Mouse (Mus musculus) heart, embryonic 14.5 days (tissue): ENCODE results near the gene Hist1h1c. TPM values are rescaled to one million over a fixed set of nuclear protein-coding genes. Genes with fewer than 3 reads are reported as not detected.

ENCODE experiments used
- ATAC-seq: fragments of 200-750 bp; cut with Nextera tagmentation; 2 replicates; pipeline ENCODE4 v1.8.0; 2017; ENCODE audit warnings: low read depth, moderate TSS enrichment; ENCODE audit not compliant: insufficient number of reproducible peaks, insufficient read depth, low FRiP score
- H3K27ac ChIP-seq, 2 experiments: fragments of 200-500 bp in 1 of 2; fragments of 300-500 bp in 1 of 2; sonication (generic) in 1 of 2; replicated peaks in 1 of 2; 2 replicates each; pipeline ENCODE4 v1.5.1; 2012 to 2014; ENCODE audit warnings: low read depth in 2 of 2, low read length in 2 of 2, control low read depth in 1 of 2, mild to moderate bottlenecking in 1 of 2, mixed read lengths in 1 of 2; ENCODE audit not compliant: control insufficient read depth in 1 of 2, insufficient read depth in 1 of 2
- H3K27me3 ChIP-seq: fragments of 300-500 bp; sonication (generic); 2 replicates; pipeline ENCODE4 v1.6.1; 2014; ENCODE audit warnings: mild to moderate bottlenecking, low read length, control low read depth; ENCODE audit not compliant: control insufficient read depth, insufficient read depth
- H3K36me3 ChIP-seq: fragments of 300-500 bp; sonication (generic); 2 replicates; pipeline ENCODE4 v1.6.1; 2014; ENCODE audit warnings: mild to moderate bottlenecking, control low read depth, low read length, mixed read lengths; ENCODE audit not compliant: control insufficient read depth, insufficient read depth
- H3K4me1 ChIP-seq, 2 experiments: fragments of 200-500 bp in 1 of 2; fragments of 300-500 bp in 1 of 2; sonication (generic) in 1 of 2; 2 replicates each; pipeline ENCODE4 v1.6.1; 2012 to 2014; ENCODE audit warnings: low read length in 2 of 2, control low read depth in 1 of 2, mixed read lengths in 1 of 2; ENCODE audit not compliant: control insufficient read depth in 2 of 2, insufficient read depth in 2 of 2
- H3K4me2 ChIP-seq: fragments of 300-500 bp; sonication (generic); 2 replicates; pipeline ENCODE4 v1.6.1; 2014; ENCODE audit warnings: mild to moderate bottlenecking, low read length
- H3K4me3 ChIP-seq, 2 experiments: fragments of 200-500 bp in 1 of 2; fragments of 300-500 bp in 1 of 2; sonication (generic) in 1 of 2; 2 replicates each; pipeline ENCODE4 v1.5.1; 2012 to 2014; ENCODE audit warnings: low read length in 2 of 2, mild to moderate bottlenecking in 2 of 2, control low read depth in 1 of 2, low read depth in 1 of 2, moderate library complexity in 1 of 2; ENCODE audit not compliant: control insufficient read depth in 1 of 2, insufficient read depth in 1 of 2
- H3K9ac ChIP-seq: fragments of 300-500 bp; sonication (generic); 2 replicates; pipeline ENCODE4 v1.6.1; 2014; ENCODE audit warnings: mild to moderate bottlenecking, low read length
- H3K9me3 ChIP-seq: fragments of 300-500 bp; sonication (generic); 2 replicates; pipeline ENCODE4 v1.6.1; 2016; ENCODE audit warnings: low read length, control low read depth; ENCODE audit not compliant: control insufficient read depth
- WGBS: fragments of 180-500 bp; shearing (Covaris S2); extraction: QIAGEN DNeasy Blood & Tissue Kit; methylation state at CpG from one replicate; pipeline ENCODE4 v1.1.7; 2014; 5-methylcytosine and 5-hydroxymethylcytosine counted together
- microRNA-seq: library from miRNA; unstranded; fragments of <30 nt; microRNA quantifications from one replicate; pipeline ENCODE4, GENCODE M21; 2016
- polyA plus RNA-seq: library from polyadenylated mRNA; unstranded; fragments of >200 nt; fragmentation: Nextera tagmentation; extraction: Ambion mirVana; gene quantifications from 2 replicates; pipeline ENCODE4 v1.2.1, GENCODE M21; 2014

Gene Hist1h1c
- polyA plus RNA-seq, 1 experiment from 2014 or later = 43.9 TPM

GRCm38 (mm10) chr13:23778339-23778738 is 39.7 kb downstream of the Hist1h1c start:
- ATAC-seq = no peak
- Histone ChIP-seq H3K4me1 (peaks cover 0 to 5% of the 10 kb centered on the region in 2 experiments; a peak in 1 of 4 replicates), H3K27me3 (no peaks in the 10 kb centered on the region), H3K4me2 (no peak overlapping the region), H3K9me3 (no peaks in the 10 kb centered on the region), H3K27ac (no peak overlapping the region), H3K9ac (no peak overlapping the region), H3K4me3 (no peak overlapping the region), H3K36me3 (no peaks in the 10 kb centered on the region)
- WGBS = 91% methylated on average over 7 of the region's 7 CpGs

GRCm38 (mm10) chr13:23779025-23779424 is 40.4 kb downstream of the Hist1h1c start:
- Histone ChIP-seq H3K4me2 (no peak overlapping the region), H3K9ac (no peak overlapping the region), H3K9me3 (no peaks in the 10 kb centered on the region), H3K27ac (no peak overlapping the region), H3K27me3 (no peaks in the 10 kb centered on the region), H3K4me1 (0 out of 4 replicates have a peak, but pooled peaks cover 0 to 3% of the 10 kb centered on the region in 2 experiments), H3K36me3 (no peaks in the 10 kb centered on the region), H3K4me3 (no peak overlapping the region)
- WGBS = 47% methylated on average over 4 of the region's 4 CpGs
- no peak for ATAC-seq

Small RNA genes within 50 kb of the gene (microRNA-seq; reads per million reads assigned to microRNA genes)
- gene Gm44314 (not detected), gene Gm44484 (not detected)

Other genes with a start within 250 kb of the Hist1h1c start
- gene Btn2a2, start 250.0 kb upstream of the Hist1h1c start, polyA plus RNA-seq = 0.40 and 0.43 TPM in 2 replicates
- gene Hist1h4h, start 207.8 kb upstream of the Hist1h1c start, polyA plus RNA-seq = 7.5 and 8.5 TPM in 2 replicates
- gene Hist1h2af, start 204.9 kb upstream of the Hist1h1c start, polyA plus RNA-seq = 3.8 and 5.4 TPM in 2 replicates
- gene Hist1h3g, start 203.4 kb upstream of the Hist1h1c start, polyA plus RNA-seq = 3.0 and 4.3 TPM in 2 replicates
- 0.65 and 0.66 TPM in 2 replicates for gene Hist1h2bh, start 195.4 kb upstream of the Hist1h1c start, polyA plus RNA-seq
- 0.65 and 0.72 TPM in 2 replicates for gene Hist1h3f, start 194.8 kb upstream of the Hist1h1c start, polyA plus RNA-seq
- not detected in 2 replicates for gene Hist1h4f, start 187.2 kb upstream of the Hist1h1c start, polyA plus RNA-seq
- gene Hist1h1d, start 185.5 kb upstream of the Hist1h1c start, polyA plus RNA-seq = 0.24 and 0.41 TPM in 2 replicates
- 2.0 TPM in 2 replicates for gene Hist1h3e, start 176.4 kb upstream of the Hist1h1c start, polyA plus RNA-seq
- 34.9 and 49.1 TPM in 2 replicates for gene Hist1h2ae, start 167.6 kb upstream of the Hist1h1c start, polyA plus RNA-seq
- gene Hist1h2bg, start 167.4 kb upstream of the Hist1h1c start, polyA plus RNA-seq = 3.7 and 6.2 TPM in 2 replicates
- 0.61 and 3.7 TPM in 2 replicates for gene Hist1h2bf, start 164.6 kb upstream of the Hist1h1c start, polyA plus RNA-seq
- gene Hist1h2ad, start 164.4 kb upstream of the Hist1h1c start, polyA plus RNA-seq = 0.44 and 0.53 TPM in 2 replicates
- gene Hist1h3d, start 163.0 kb upstream of the Hist1h1c start, polyA plus RNA-seq = 2.2 and 3.7 TPM in 2 replicates
- 38.6 and 49.0 TPM in 2 replicates for gene Hist1h4d, start 157.2 kb upstream of the Hist1h1c start, polyA plus RNA-seq
- 1.3 and 1.8 TPM in 2 replicates for gene Hist1h2be, start 117.7 kb upstream of the Hist1h1c start, polyA plus RNA-seq
- gene Hist1h1e, start 116.2 kb upstream of the Hist1h1c start, polyA plus RNA-seq = 8.7 and 10.0 TPM in 2 replicates
- gene Hist1h2ac, start 54.9 kb upstream of the Hist1h1c start, polyA plus RNA-seq = 0.46 and 0.65 TPM in 2 replicates
- 51.9 and 57.5 TPM in 2 replicates for gene Hist1h2bc, start 54.6 kb upstream of the Hist1h1c start, polyA plus RNA-seq
- gene Hist1h1t, start 43.0 kb upstream of the Hist1h1c start, polyA plus RNA-seq = 0.30 TPM in 1 of 2 replicates, not detected in the other
- 2.2 and 3.2 TPM in 2 replicates for gene Hist1h4c, start 40.4 kb upstream of the Hist1h1c start, polyA plus RNA-seq
- 13.0 and 15.1 TPM in 2 replicates for gene Hfe, start 28.0 kb upstream of the Hist1h1c start, polyA plus RNA-seq
- gene Hist1h3c, start 6.8 kb downstream of the Hist1h1c start, polyA plus RNA-seq = 2.5 and 2.7 TPM in 2 replicates
- 1.7 and 2.3 TPM in 2 replicates for gene Hist1h2bb, start 7.9 kb downstream of the Hist1h1c start, polyA plus RNA-seq
- 14.5 and 14.6 TPM in 2 replicates for gene Hist1h2ab, start 12.3 kb downstream of the Hist1h1c start, polyA plus RNA-seq
- 4.6 and 6.7 TPM in 2 replicates for gene Hist1h3b, start 13.5 kb downstream of the Hist1h1c start, polyA plus RNA-seq
- 0.63 TPM in 1 of 2 replicates, not detected in the other for gene Hist1h4b, start 18.2 kb downstream of the Hist1h1c start, polyA plus RNA-seq
- gene Hist1h4a, start 22.4 kb downstream of the Hist1h1c start, polyA plus RNA-seq = 1.1 TPM in 1 of 2 replicates, not detected in the other
- gene Hist1h3a, start 23.6 kb downstream of the Hist1h1c start, polyA plus RNA-seq = 2.6 and 3.0 TPM in 2 replicates
- gene Hist1h1a, start 24.9 kb downstream of the Hist1h1c start, polyA plus RNA-seq = 1.6 and 2.7 TPM in 2 replicates
- gene Trim38, start 31.1 kb downstream of the Hist1h1c start, polyA plus RNA-seq = not detected in 2 replicates
- not detected in 2 replicates for gene Slc17a2, start 68.2 kb downstream of the Hist1h1c start, polyA plus RNA-seq
- gene Slc17a3, start 100.6 kb downstream of the Hist1h1c start, polyA plus RNA-seq = not detected in 2 replicates
- not detected in 2 replicates for gene Slc17a1, start 128.9 kb downstream of the Hist1h1c start, polyA plus RNA-seq
- not detected in 2 replicates for gene Slc17a4, start 176.2 kb downstream of the Hist1h1c start, polyA plus RNA-seq
- not detected in 2 replicates for gene Hist1h2ba, start 195.3 kb downstream of the Hist1h1c start, polyA plus RNA-seq
- gene Hist1h2aa, start 195.7 kb downstream of the Hist1h1c start, polyA plus RNA-seq = not detected in 2 replicates